40 mouse cellular contexts compared by ENCODE assay signal in genomic region chr6:41824086-41824485, GRCm38 (mm10). TPM values are rescaled to one million over a fixed set of nuclear protein-coding genes. Genes with fewer than 3 reads are reported as not detected.
"Had no signal": no experiment of that assay in that cellular context is flagged by ENCODE, and none has a peak within 500 bp of the region (broad histone marks: within the 10 kb centered on the region; RNA-seq: fewer than 3 reads in every experiment).

No protein-coding gene starts in this region.

- ATAC-seq: hindbrain, embryonic 16.5 days; hindbrain, postnatal 0 days; inflammation-experienced regulatory T-cells, adult 6 months; intestine, embryonic 15.5 days; intestine, embryonic 16.5 days; intestine, postnatal 0 days had no signal

- DNase-seq: heart, postnatal 10 days; heart, postnatal 14 days; heart, postnatal 36 days; heart, postnatal 4 days; kidney, adult 11 months; kidney, adult 18-20 months; kidney, adult 2 months; kidney, adult 8-10 months; kidney, adult 9 months; kidney, postnatal 10 days; kidney, postnatal 14 days; kidney, postnatal 25 days; kidney, postnatal 36 days; kidney, postnatal 4 days; layer of hippocampus, adult 9-11 months; layer of hippocampus, postnatal 36 days had no signal

RNA-seq across cellular contexts. Expression of gene Pip, which starts 23.2 kb away (rescaled TPM):
- polyA plus RNA-seq: heart, embryonic 12.5 days; heart, embryonic 13.5 days; heart, embryonic 14.5 days; heart, embryonic 15.5 days; heart, embryonic 16.5 days; heart, postnatal 0 days; hindbrain, embryonic 10.5 days; hindbrain, embryonic 11.5 days; hindbrain, embryonic 12.5 days; hindbrain, embryonic 13.5 days; hindbrain, embryonic 14.5 days; hindbrain, embryonic 15.5 days; hindbrain, embryonic 16.5 days; hindbrain, postnatal 0 days; inflammation-experienced regulatory T-cells, adult 6 months; intestine, embryonic 14.5 days; intestine, embryonic 15.5 days; intestine, embryonic 16.5 days; intestine, postnatal 0 days; kidney, adult 2 months; kidney, embryonic 14.5 days; kidney, embryonic 15.5 days; kidney, embryonic 16.5 days; kidney, postnatal 0 days; large intestine, adult 2 months had no signal

RNA-seq across cellular contexts. Expression of gene Sval2, which starts 28.7 kb away (rescaled TPM):
- polyA plus RNA-seq: heart, embryonic 12.5 days; heart, embryonic 13.5 days; heart, embryonic 14.5 days; heart, embryonic 15.5 days; heart, embryonic 16.5 days; heart, postnatal 0 days; hindbrain, embryonic 10.5 days; hindbrain, embryonic 11.5 days; hindbrain, embryonic 12.5 days; hindbrain, embryonic 13.5 days; hindbrain, embryonic 14.5 days; hindbrain, embryonic 15.5 days; hindbrain, embryonic 16.5 days; hindbrain, postnatal 0 days; inflammation-experienced regulatory T-cells, adult 6 months; intestine, embryonic 14.5 days; intestine, embryonic 15.5 days; intestine, embryonic 16.5 days; intestine, postnatal 0 days; kidney, adult 2 months; kidney, embryonic 14.5 days; kidney, embryonic 15.5 days; kidney, embryonic 16.5 days; kidney, postnatal 0 days; large intestine, adult 2 months had no signal

RNA-seq across cellular contexts. Expression of gene Olfr459, which starts 49.1 kb away (rescaled TPM):
- polyA plus RNA-seq: heart, embryonic 12.5 days; heart, embryonic 13.5 days; heart, embryonic 14.5 days; heart, embryonic 15.5 days; heart, embryonic 16.5 days; heart, postnatal 0 days; hindbrain, embryonic 10.5 days; hindbrain, embryonic 11.5 days; hindbrain, embryonic 12.5 days; hindbrain, embryonic 13.5 days; hindbrain, embryonic 14.5 days; hindbrain, embryonic 15.5 days; hindbrain, embryonic 16.5 days; hindbrain, postnatal 0 days; inflammation-experienced regulatory T-cells, adult 6 months; intestine, embryonic 15.5 days; intestine, embryonic 16.5 days; kidney, adult 2 months; kidney, embryonic 14.5 days; kidney, embryonic 15.5 days; kidney, embryonic 16.5 days; kidney, postnatal 0 days; large intestine, adult 2 months had no signal
